ENCODE assay signal across 28 mouse cellular contexts in genomic region chr14:23390161-23390560, GRCm38 (mm10).
DNase-seq lines count a peak whose midpoint lies in the region; ATAC-seq and TF ChIP-seq lines count a peak whose summit lies in the region.
"Had no signal": no experiment of that assay in that cellular context is flagged by ENCODE, and none has a peak within 500 bp of the region (broad histone marks: within the 10 kb centered on the region; RNA-seq: fewer than 3 reads in every experiment).

No protein-coding gene starts in this region.

- no peaks in the 10 kb centered on the region for H3K36me3 ChIP-seq in heart, embryonic 10.5 days
- no peaks in the 10 kb centered on the region for H3K36me3 ChIP-seq in heart, embryonic 11.5 days (ENCODE audit: control insufficient read depth, insufficient read depth, low read length)
- no peaks in the 10 kb centered on the region for H3K36me3 ChIP-seq in embryonic facial prominence, embryonic 11.5 days (replicated peaks; ENCODE audit: control insufficient read depth, insufficient read depth, low read depth, low read length)
- no peaks in the 10 kb centered on the region for H3K36me3 ChIP-seq in embryonic facial prominence, embryonic 15.5 days
- no peaks in the 10 kb centered on the region for H3K36me3 ChIP-seq in limb, embryonic 12.5 days
- H3K36me3 ChIP-seq in intestine, postnatal 0 days (ENCODE audit: control insufficient read depth, insufficient read depth) = no peaks in the 10 kb centered on the region
- H3K36me3 ChIP-seq: hindbrain, embryonic 10.5 days; hindbrain, embryonic 15.5 days; liver, embryonic 12.5 days; midbrain, embryonic 12.5 days had no signal

- H3K9me3 ChIP-seq in heart, embryonic 10.5 days = no peaks in the 10 kb centered on the region
- no peaks in the 10 kb centered on the region for H3K9me3 ChIP-seq in heart, embryonic 11.5 days (replicated peaks; ENCODE audit: control insufficient read depth, low read length)
- no peaks in the 10 kb centered on the region for H3K9me3 ChIP-seq in embryonic facial prominence, embryonic 11.5 days (replicated peaks; ENCODE audit: control insufficient read depth, low read length)
- no peaks in the 10 kb centered on the region for H3K9me3 ChIP-seq in embryonic facial prominence, embryonic 15.5 days (replicated peaks)
- no peaks in the 10 kb centered on the region for H3K9me3 ChIP-seq in limb, embryonic 12.5 days
- H3K9me3 ChIP-seq in intestine, postnatal 0 days (ENCODE audit: control insufficient read depth) = no peaks in the 10 kb centered on the region
- H3K9me3 ChIP-seq: hindbrain, embryonic 10.5 days; hindbrain, embryonic 15.5 days; liver, embryonic 12.5 days; midbrain, embryonic 12.5 days had no signal

- no peak overlapping the region for H3K4me2 ChIP-seq in heart, embryonic 11.5 days
- no peak overlapping the region for H3K4me2 ChIP-seq in embryonic facial prominence, embryonic 11.5 days (ENCODE audit: low read depth, low read length)
- 0 out of 2 replicates have a peak overlapping the region, but pooled peaks have one; percentile 12 for H3K4me2 ChIP-seq in embryonic facial prominence, embryonic 15.5 days (replicated peaks)
- peak overlapping the region; percentile 36 for H3K4me2 ChIP-seq in limb, embryonic 12.5 days
- H3K4me2 ChIP-seq in intestine, postnatal 0 days (replicated peaks; ENCODE audit: low read depth) = no peak overlapping the region
- H3K4me2 ChIP-seq: hindbrain, embryonic 15.5 days; liver, embryonic 12.5 days; midbrain, embryonic 12.5 days had no signal

- WGBS in heart, embryonic 10.5 days = 65% methylated on average over 4 of the region's 4 CpGs
- WGBS in heart, embryonic 11.5 days (ENCODE audit: insufficient replicate concordance) = 56% methylated on average over 4 of the region's 4 CpGs
- WGBS in embryonic facial prominence, embryonic 11.5 days = 34% methylated on average over 4 of the region's 4 CpGs
- 32% methylated on average over 4 of the region's 4 CpGs for WGBS in embryonic facial prominence, embryonic 15.5 days
- WGBS in limb, embryonic 12.5 days = 10% methylated on average over 4 of the region's 4 CpGs
- 48% methylated on average over 4 of the region's 4 CpGs for WGBS in intestine, postnatal 0 days

- peak; percentile 20 for DNase-seq in heart, embryonic 10.5 days (ENCODE audit: low spot score)
- DNase-seq in embryonic facial prominence, embryonic 11.5 days (ENCODE audit: low spot score) = peak; percentile 18
- DNase-seq in layer of hippocampus, adult 9-11 months = no peak
- DNase-seq in thymus, postnatal 14 days = no peak
- DNase-seq: adrenal gland, postnatal 25 days; cerebellum, adult 11-12 months; cerebellum, postnatal 10 days; gastrocnemius, postnatal 25 days; heart, adult 18-20 months; heart, postnatal 14 days; kidney, adult 2 months; kidney, postnatal 14 days; liver, postnatal 0 days; lung, postnatal 36 days; right cerebral cortex, postnatal 25 days; thymus, adult 18-20 months; thymus, postnatal 36 days had no signal

- H3K9ac ChIP-seq in heart, embryonic 11.5 days (ENCODE audit: low read depth, low read length) = no peak overlapping the region
- H3K9ac ChIP-seq in embryonic facial prominence, embryonic 11.5 days (replicated peaks; ENCODE audit: low read length) = no peak overlapping the region
- H3K9ac ChIP-seq in embryonic facial prominence, embryonic 15.5 days = no peak overlapping the region
- no peak overlapping the region for H3K9ac ChIP-seq in limb, embryonic 12.5 days (replicated peaks)
- H3K9ac ChIP-seq in intestine, postnatal 0 days (ENCODE audit: low read depth, low read length) = no peak overlapping the region
- H3K9ac ChIP-seq: hindbrain, embryonic 15.5 days; liver, embryonic 12.5 days; liver, postnatal 0 days; midbrain, embryonic 12.5 days had no signal

- H3K4me1 ChIP-seq in heart, embryonic 10.5 days = peaks cover 17% of the 10 kb centered on the region
- H3K4me1 ChIP-seq in heart, embryonic 11.5 days (ENCODE audit: control insufficient read depth, insufficient read depth, low read length) = no peaks in the 10 kb centered on the region
- no peaks in the 10 kb centered on the region for H3K4me1 ChIP-seq in embryonic facial prominence, embryonic 11.5 days (ENCODE audit: control insufficient read depth, insufficient read depth, low read length)
- H3K4me1 ChIP-seq in embryonic facial prominence, embryonic 15.5 days = peaks cover 22% of the 10 kb centered on the region
- H3K4me1 ChIP-seq in limb, embryonic 12.5 days (replicated peaks) = peaks cover 52% of the 10 kb centered on the region
- peaks cover 3% of the 10 kb centered on the region; the same call in 1 of the 2 replicates for H3K4me1 ChIP-seq in intestine, postnatal 0 days (replicated peaks; ENCODE audit: control insufficient read depth, insufficient read depth, low read length)
- H3K4me1 ChIP-seq: liver, embryonic 12.5 days had no signal

- TF ChIP-seq CTCF in intestine, postnatal 0 days (IDR thresholded peaks at IDR 0.05; ENCODE audit: low read depth) = no peak

- no peaks in the 10 kb centered on the region for H3K27me3 ChIP-seq in heart, embryonic 10.5 days (ENCODE audit: insufficient read depth, poor library complexity, severe bottlenecking)
- no peaks in the 10 kb centered on the region for H3K27me3 ChIP-seq in heart, embryonic 11.5 days (ENCODE audit: control insufficient read depth, insufficient read depth, low read length)
- no peaks in the 10 kb centered on the region for H3K27me3 ChIP-seq in embryonic facial prominence, embryonic 11.5 days (ENCODE audit: control insufficient read depth, insufficient read depth, low read length)
- H3K27me3 ChIP-seq in embryonic facial prominence, embryonic 15.5 days = no peaks in the 10 kb centered on the region
- H3K27me3 ChIP-seq in limb, embryonic 12.5 days = peaks cover 3% of the 10 kb centered on the region; the same call in 1 of the 2 replicates
- H3K27me3 ChIP-seq in intestine, postnatal 0 days (replicated peaks; ENCODE audit: control insufficient read depth, insufficient read depth, low read length) = no peaks in the 10 kb centered on the region
- H3K27me3 ChIP-seq: hindbrain, embryonic 15.5 days; liver, embryonic 12.5 days; Patski had no signal

- ATAC-seq in heart, embryonic 11.5 days (replicated peaks; ENCODE audit: insufficient number of reproducible peaks, low FRiP score, low TSS enrichment) = no peak
- ATAC-seq in embryonic facial prominence, embryonic 11.5 days (replicated peaks; ENCODE audit: insufficient number of reproducible peaks, low FRiP score, low TSS enrichment, low read depth) = no peak
- ATAC-seq in embryonic facial prominence, embryonic 15.5 days (ENCODE audit: insufficient number of reproducible peaks, low FRiP score, low TSS enrichment, low read depth) = no peak
- ATAC-seq in limb, embryonic 12.5 days (ENCODE audit: insufficient number of reproducible peaks, insufficient read depth, low FRiP score, low TSS enrichment, low read depth) = no peak
- ATAC-seq in intestine, postnatal 0 days = no peak
- ATAC-seq: forebrain, embryonic 14.5 days; liver, embryonic 12.5 days; liver, postnatal 0 days; Patski had no signal

- H3K27ac ChIP-seq in heart, embryonic 10.5 days = no peak overlapping the region
- H3K27ac ChIP-seq in heart, embryonic 11.5 days (ENCODE audit: low read depth, low read length) = no peak overlapping the region
- H3K27ac ChIP-seq in embryonic facial prominence, embryonic 11.5 days (replicated peaks; ENCODE audit: low read depth, low read length) = no peak overlapping the region
- H3K27ac ChIP-seq in embryonic facial prominence, embryonic 15.5 days (replicated peaks) = peak overlapping the region; percentile 55; the same call in 1 of the 2 replicates
- peak overlapping the region; percentile 74 for H3K27ac ChIP-seq in limb, embryonic 12.5 days
- H3K27ac ChIP-seq in intestine, postnatal 0 days (ENCODE audit: low read depth, low read length) = no peak overlapping the region
- H3K27ac ChIP-seq: hindbrain, embryonic 10.5 days; hindbrain, embryonic 15.5 days; liver, embryonic 12.5 days; midbrain, embryonic 12.5 days; stomach, postnatal 0 days had no signal

- no peak overlapping the region for H3K4me3 ChIP-seq in heart, embryonic 10.5 days
- no peak overlapping the region for H3K4me3 ChIP-seq in heart, embryonic 11.5 days (ENCODE audit: low read depth, low read length)
- no peak overlapping the region for H3K4me3 ChIP-seq in embryonic facial prominence, embryonic 11.5 days (ENCODE audit: low read depth, low read length)
- H3K4me3 ChIP-seq in embryonic facial prominence, embryonic 15.5 days (replicated peaks) = no peak overlapping the region
- H3K4me3 ChIP-seq in limb, embryonic 12.5 days (replicated peaks) = no peak overlapping the region
- H3K4me3 ChIP-seq in intestine, postnatal 0 days (ENCODE audit: low read depth, low read length) = no peak overlapping the region
- H3K4me3 ChIP-seq: hindbrain, embryonic 10.5 days; hindbrain, embryonic 15.5 days; liver, embryonic 12.5 days; midbrain, embryonic 12.5 days had no signal

Comparison
In these comparisons a context has a peak if more than half of its experiments do, and no peak if none do; other contexts are left out.
1. H3K27ac ChIP-seq: peak in embryonic facial prominence, embryonic 15.5 days (single experiment) and limb, embryonic 12.5 days (single experiment); none in heart, embryonic 10.5 days (single experiment), heart, embryonic 11.5 days (single experiment), embryonic facial prominence, embryonic 11.5 days (single experiment) and intestine, postnatal 0 days (single experiment).
2. H3K4me2 ChIP-seq: peak in embryonic facial prominence, embryonic 15.5 days (single experiment) and limb, embryonic 12.5 days (single experiment); none in heart, embryonic 11.5 days (single experiment), embryonic facial prominence, embryonic 11.5 days (single experiment) and intestine, postnatal 0 days (single experiment).
3. DNase-seq: peak in heart, embryonic 10.5 days (single experiment) and embryonic facial prominence, embryonic 11.5 days (single experiment); none in layer of hippocampus, adult 9-11 months (single experiment) and thymus, postnatal 14 days (single experiment).